In the genomic region with DNA sequence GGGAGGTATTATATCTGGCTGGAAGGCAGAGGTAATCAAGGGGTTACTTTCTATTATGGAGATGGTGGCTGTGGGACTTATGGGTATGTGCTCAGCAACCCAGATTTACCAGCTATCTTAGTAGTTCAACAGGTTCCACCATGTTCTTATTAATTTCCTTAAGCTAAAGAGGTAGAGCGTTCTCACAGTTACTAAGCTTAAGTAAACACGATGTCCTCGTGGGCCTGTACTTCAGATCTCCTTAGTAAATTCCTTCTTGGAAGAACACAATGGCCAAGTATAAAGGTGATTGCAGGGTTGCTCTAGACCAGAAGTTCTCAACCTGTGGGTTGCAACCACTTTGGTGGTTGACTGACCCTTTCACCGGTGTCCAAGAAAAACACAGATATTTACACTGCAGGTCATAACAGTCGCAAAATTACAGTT, we compare ENCODE assay signal across 19 mouse cellular contexts.
A peak's percentile ranks its signal among the peaks of the same experiment; 100 is the strongest.
DNase-seq lines count a peak whose midpoint lies in the region; ATAC-seq and TF ChIP-seq lines count a peak whose summit lies in the region.
"Had no signal": no experiment of that assay in that cellular context is flagged by ENCODE, and none has a peak within 500 bp of the region (broad histone marks: within the 10 kb centered on the region; RNA-seq: fewer than 3 reads in every experiment).

No protein-coding gene starts in this region.

- no peak for TF ChIP-seq CTCF in stomach, postnatal 0 days (IDR thresholded peaks at IDR 0.05; ENCODE audit: low read depth)

- no peak overlapping the region for H3K4me2 ChIP-seq in stomach, postnatal 0 days (replicated peaks; ENCODE audit: low read depth)
- H3K4me2 ChIP-seq: embryonic facial prominence, embryonic 13.5 days; heart, embryonic 13.5 days had no signal

- 53% methylated on average over 5 of the region's 5 CpGs for WGBS in stomach, postnatal 0 days

- H3K27me3 ChIP-seq in stomach, postnatal 0 days (ENCODE audit: control insufficient read depth, insufficient read depth, low read length), result no peaks in the 10 kb centered on the region
- H3K27me3 ChIP-seq: embryonic facial prominence, embryonic 13.5 days; heart, embryonic 13.5 days had no signal

- no peaks in the 10 kb centered on the region for H3K36me3 ChIP-seq in stomach, postnatal 0 days (ENCODE audit: control insufficient read depth, insufficient read depth, low read length)
- H3K36me3 ChIP-seq: embryonic facial prominence, embryonic 13.5 days; forebrain, embryonic 10.5 days; heart, embryonic 13.5 days had no signal

- peak; percentile 63 for TF ChIP-seq EP300 in stomach, postnatal 0 days (optimal IDR thresholded peaks at IDR 0.05)

- no peak overlapping the region for H3K9ac ChIP-seq in stomach, postnatal 0 days (ENCODE audit: low read length)
- H3K9ac ChIP-seq: embryonic facial prominence, embryonic 13.5 days; heart, embryonic 13.5 days had no signal

- peak; percentile 16 to 60 for DNase-seq in lung, adult 18-20 months
- DNase-seq in lung, postnatal 4 days, result no peak
- DNase-seq in fat pad, adult 2 months (ENCODE audit: extremely low read depth, low read depth, low spot score), result peak; percentile 91
- DNase-seq in lung, postnatal 25 days (ENCODE audit: low spot score), result peak; percentile 53
- DNase-seq in stomach, postnatal 0 days (ENCODE audit: low spot score), result no peak
- DNase-seq in cerebellum, adult 11 months, result no peak
- DNase-seq: adrenal gland, postnatal 10 days; cerebellum, adult 11-12 months; cerebellum, adult 9-10 months; cerebellum, postnatal 25 days; gastrocnemius, adult 2 months; gastrocnemius, postnatal 25 days; heart, adult 11 months; heart, postnatal 36 days had no signal

- no peak overlapping the region for H3K27ac ChIP-seq in stomach, postnatal 0 days (replicated peaks)
- H3K27ac ChIP-seq: embryonic facial prominence, embryonic 13.5 days; forebrain, embryonic 10.5 days; gastrocnemius, adult 2 months; heart, embryonic 13.5 days had no signal

- peak; percentile 83 for ATAC-seq in stomach, postnatal 0 days (ENCODE audit: low FRiP score, low TSS enrichment)
- no peak for ATAC-seq in megakaryocyte progenitor cell, adult 5-6 weeks (replicated peaks; ENCODE audit: poor library complexity)
- ATAC-seq: forebrain, embryonic 14.5 days had no signal

- no peaks in the 10 kb centered on the region for H3K9me3 ChIP-seq in stomach, postnatal 0 days (ENCODE audit: control insufficient read depth, low read length)
- H3K9me3 ChIP-seq: embryonic facial prominence, embryonic 13.5 days; forebrain, embryonic 10.5 days; heart, embryonic 13.5 days had no signal

- no peaks in the 10 kb centered on the region for H3K4me1 ChIP-seq in stomach, postnatal 0 days (replicated peaks; ENCODE audit: control insufficient read depth, insufficient read depth)
- H3K4me1 ChIP-seq: embryonic facial prominence, embryonic 13.5 days; forebrain, embryonic 10.5 days; heart, embryonic 13.5 days had no signal

- no peak overlapping the region for H3K4me3 ChIP-seq in stomach, postnatal 0 days (ENCODE audit: low read depth, low read length)
- H3K4me3 ChIP-seq: embryonic facial prominence, embryonic 13.5 days; forebrain, embryonic 10.5 days; gastrocnemius, adult 2 months; heart, embryonic 13.5 days had no signal

Comparison
In these comparisons a context has a peak if more than half of its experiments do, and no peak if none do; other contexts are left out.
1. DNase-seq: peak in lung, adult 18-20 months (2 of 2), fat pad, adult 2 months (single experiment) and lung, postnatal 25 days (single experiment); none in lung, postnatal 4 days (0 of 2), stomach, postnatal 0 days (single experiment) and cerebellum, adult 11 months (single experiment).